Mouse (Mus musculus): ENCODE data around the gene Gatad2b. TPM values are rescaled to one million over a fixed set of nuclear protein-coding genes. Genes with fewer than 3 reads are reported as not detected.

The Gatad2b gene
- polyA plus RNA-seq, 1 experiment from 2014 or later = 10.4 TPM

DNA sequence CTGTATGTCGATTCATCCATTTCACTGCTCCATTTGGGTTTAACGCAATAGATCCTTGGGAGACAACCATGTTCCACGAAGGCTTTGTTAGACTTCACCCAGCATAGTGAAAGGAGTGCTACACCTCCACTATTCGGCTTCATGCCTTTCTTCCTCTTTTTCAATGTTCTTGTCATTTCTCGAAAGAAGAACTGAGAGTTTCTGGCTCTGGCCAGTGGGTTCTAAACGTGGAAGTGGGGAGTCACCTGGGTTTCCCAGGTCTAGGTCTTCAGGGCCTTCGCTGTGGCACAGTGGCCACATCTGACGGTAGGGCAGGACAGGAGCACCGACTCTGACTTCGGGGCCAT, 28.3 kb upstream of the Gatad2b start:
- Histone ChIP-seq H3K27ac (ENCODE audit: low read depth, low read length) (peak overlapping the region; percentile 87; the same call in 1 of the 2 replicates), H3K9ac (ENCODE audit: low read length) (peak overlapping the region; percentile 97), H3K4me3 (ENCODE audit: low read depth, low read length) (peak overlapping the region; percentile 95), H3K4me2 (peak overlapping the region; percentile 88), H3K9me3 (ENCODE audit: control insufficient read depth, low read length) (no peaks in the 10 kb centered on the region), H3K36me3 (ENCODE audit: control insufficient read depth, insufficient read depth, low read length) (peaks cover 18% of the 10 kb centered on the region), H3K27me3 (ENCODE audit: control insufficient read depth, insufficient read depth, low read length) (no peaks in the 10 kb centered on the region), H3K4me1 (ENCODE audit: control insufficient read depth, insufficient read depth, low read length) (peaks cover 11% of the 10 kb centered on the region)
- DNase-seq (ENCODE audit: low spot score, missing footprints) = peak; percentile 92
- ATAC-seq (ENCODE audit: low FRiP score) = no peak
- 37% methylated on average over 10 of the region's 10 CpGs for whole genome bisulfite sequencing

DNA sequence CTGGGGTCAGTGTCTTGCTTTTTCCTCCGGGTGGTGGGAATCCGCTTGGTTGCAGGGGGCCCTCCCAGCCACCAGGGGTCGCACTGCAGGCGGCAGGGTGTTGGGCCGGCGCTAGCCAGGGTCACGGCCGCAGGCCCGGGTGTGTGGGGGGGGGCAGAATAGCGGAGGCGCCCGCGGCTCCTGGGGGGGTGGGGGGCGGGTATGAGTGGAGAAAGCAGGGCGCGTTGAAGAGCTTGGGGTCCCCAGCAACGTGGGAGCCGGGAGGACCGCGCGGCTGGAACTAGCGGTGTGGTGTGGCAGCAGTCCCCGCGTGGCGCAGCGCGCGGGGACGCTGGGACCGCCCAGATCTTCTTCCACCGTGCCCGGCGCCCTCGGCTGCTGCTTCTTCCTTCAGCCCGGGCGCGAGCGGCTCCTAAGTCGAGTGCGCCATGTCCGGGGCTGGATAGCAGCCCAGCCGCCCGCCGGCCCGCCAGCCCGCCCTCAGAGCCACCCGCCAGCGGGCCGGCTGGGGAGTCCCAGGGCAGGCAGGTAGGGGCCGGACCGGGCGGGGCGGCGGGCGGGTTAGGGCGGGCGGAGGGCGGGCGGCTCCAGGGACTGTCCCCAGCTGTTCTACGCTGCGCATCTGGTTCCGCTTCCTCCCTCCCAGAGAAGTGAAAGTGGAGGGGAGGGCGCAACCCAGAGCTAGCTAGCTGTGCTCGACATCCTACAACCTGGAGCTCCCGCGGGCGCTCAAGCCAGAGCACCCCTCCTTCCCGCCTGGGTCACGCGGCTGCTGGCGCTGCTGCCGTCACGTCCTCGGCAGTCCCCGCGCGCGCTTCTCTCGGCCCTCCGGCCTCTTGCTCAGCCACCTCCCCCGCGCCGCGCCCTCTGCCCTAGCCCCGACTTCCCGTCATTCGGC, 27.7 kb upstream of the Gatad2b start, which contains the start of gene Dennd4b:
Gene Dennd4b, plus strand, starts transcription at position 152 of the 898 bp plus-strand sequence.
- Histone ChIP-seq H3K36me3 (ENCODE audit: control insufficient read depth, insufficient read depth, low read length) (peaks cover 18% of the 10 kb centered on the region), H3K4me3 (ENCODE audit: low read depth, low read length) (peak within 1 kb of the TSS; percentile 95), H3K9ac (ENCODE audit: low read length) (peak within 1 kb of the TSS; percentile 97), H3K27me3 (ENCODE audit: control insufficient read depth, insufficient read depth, low read length) (no peaks in the 10 kb centered on the region), H3K4me1 (ENCODE audit: control insufficient read depth, insufficient read depth, low read length) (peaks cover 11% of the 10 kb centered on the region), H3K9me3 (ENCODE audit: control insufficient read depth, low read length) (no peaks in the 10 kb centered on the region), H3K4me2 (peak within 1 kb of the TSS; percentile 88), H3K27ac (ENCODE audit: low read depth, low read length) (peak within 1 kb of the TSS; percentile 87)
- DNase-seq (ENCODE audit: low spot score, missing footprints) = peak; percentile 99
- peak; percentile 84 for ATAC-seq (ENCODE audit: low FRiP score)
- WGBS = under 1% methylated on average over 61 of the region's 87 CpGs

- Histone ChIP-seq H3K4me3 (ENCODE audit: low read depth, low read length) (peak overlapping the region; percentile 95), H3K9me3 (ENCODE audit: control insufficient read depth, low read length) (no peaks in the 10 kb centered on the region), H3K4me1 (ENCODE audit: control insufficient read depth, insufficient read depth, low read length) (peaks cover 11% of the 10 kb centered on the region), H3K27me3 (ENCODE audit: control insufficient read depth, insufficient read depth, low read length) (no peaks in the 10 kb centered on the region), H3K27ac (ENCODE audit: low read depth, low read length) (peak overlapping the region; percentile 87), H3K36me3 (ENCODE audit: control insufficient read depth, insufficient read depth, low read length) (peaks cover 14% of the 10 kb centered on the region), H3K4me2 (peak overlapping the region; percentile 88), H3K9ac (ENCODE audit: low read length) (peak overlapping the region; percentile 97)
- DNase-seq (ENCODE audit: low spot score, missing footprints) (no peak), ATAC-seq (ENCODE audit: low FRiP score) (peak; percentile 47)
- 28% methylated on average over 16 of the region's 16 CpGs for WGBS
Measured at GRCm38 (mm10) chr3:90265932-90266741, 26.8 kb upstream of the Gatad2b start.

DNA sequence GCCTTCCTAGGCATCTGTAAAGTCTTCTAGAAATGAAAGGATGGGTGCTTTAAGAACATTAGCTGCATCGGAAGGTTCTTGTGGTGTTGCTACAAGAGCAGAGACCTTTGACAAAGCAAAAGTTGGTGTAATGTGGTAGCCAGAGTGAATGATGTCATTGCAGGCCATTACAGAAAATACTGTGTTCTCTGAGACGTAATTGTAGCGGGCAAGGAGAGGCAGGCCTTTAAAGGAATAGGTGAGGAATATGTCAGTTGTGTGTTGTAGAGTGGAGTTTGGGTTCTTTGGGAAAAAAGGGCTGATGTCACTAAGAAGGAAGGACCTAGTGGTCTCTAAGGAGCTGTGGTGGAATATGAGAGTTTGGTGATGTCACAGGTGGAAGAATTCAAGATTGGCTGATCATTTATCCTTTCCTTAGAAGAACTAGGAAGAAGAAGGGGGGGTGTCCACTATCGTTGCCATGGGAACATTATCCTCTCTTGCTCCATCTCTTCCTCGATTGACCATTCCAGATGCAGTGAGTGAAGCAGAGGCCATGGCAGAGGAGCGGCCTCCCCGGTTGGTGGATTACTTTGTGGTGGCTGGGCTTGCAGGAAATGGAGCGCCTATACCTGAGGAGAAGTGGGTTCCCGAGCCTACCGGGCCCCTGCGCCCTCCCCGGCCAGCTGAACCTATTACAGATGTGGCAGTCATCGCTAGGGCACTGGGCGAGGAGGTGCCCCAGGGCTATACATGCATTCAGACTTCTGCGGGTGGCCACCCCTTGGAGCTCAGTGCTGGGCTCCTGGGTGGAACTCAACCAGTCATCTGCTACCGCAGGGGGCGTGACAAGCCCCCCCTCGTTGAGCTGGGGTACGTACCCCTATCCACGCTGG, 25.8 kb upstream of the Gatad2b start:
- no peak overlapping the region for H3K4me3 ChIP-seq (ENCODE audit: low read depth, low read length)
- H3K9me3 ChIP-seq (ENCODE audit: control insufficient read depth, low read length) = no peaks in the 10 kb centered on the region
- no peak overlapping the region for H3K9ac ChIP-seq (ENCODE audit: low read length)
- DNase-seq (ENCODE audit: low spot score, missing footprints) = no peak
- H3K27me3 ChIP-seq (ENCODE audit: control insufficient read depth, insufficient read depth, low read length) = no peaks in the 10 kb centered on the region
- no peak for ATAC-seq (ENCODE audit: low FRiP score)
- no peak overlapping the region for H3K27ac ChIP-seq (ENCODE audit: low read depth, low read length)
- 88% methylated on average over 20 of the region's 20 CpGs for WGBS
- peaks cover 8% of the 10 kb centered on the region for H3K36me3 ChIP-seq (ENCODE audit: control insufficient read depth, insufficient read depth, low read length)
- H3K4me2 ChIP-seq = no peak overlapping the region
- peaks cover 11% of the 10 kb centered on the region for H3K4me1 ChIP-seq (ENCODE audit: control insufficient read depth, insufficient read depth, low read length)

DNA sequence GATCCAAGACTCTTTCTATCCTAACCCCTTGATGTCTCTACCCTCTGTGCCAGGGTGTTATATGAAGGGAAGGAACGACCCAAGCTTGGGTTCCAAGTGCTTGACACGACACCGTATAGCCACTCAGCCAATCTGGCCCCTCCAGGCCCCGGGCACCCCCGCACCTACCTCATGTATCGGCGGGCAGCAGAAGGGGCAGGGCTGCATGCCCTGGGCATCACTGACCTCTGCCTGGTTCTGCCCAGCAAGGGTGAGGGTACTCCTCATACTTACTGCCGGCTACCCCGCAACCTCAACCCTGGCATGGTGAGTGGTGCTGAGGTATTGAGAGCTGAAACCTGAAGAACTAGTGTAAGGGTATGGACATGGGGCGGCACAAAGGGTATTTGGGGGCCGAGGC, 24.8 kb upstream of the Gatad2b start:
- DNase-seq (ENCODE audit: low spot score, missing footprints) (no peak), ATAC-seq (ENCODE audit: low FRiP score) (no peak)
- 97% methylated on average over 11 of the region's 11 CpGs for WGBS
- no peaks in the 10 kb centered on the region for H3K27me3 ChIP-seq (ENCODE audit: control insufficient read depth, insufficient read depth, low read length)
- H3K9me3 ChIP-seq (ENCODE audit: control insufficient read depth, low read length) = no peaks in the 10 kb centered on the region
- peaks cover 7% of the 10 kb centered on the region; the same call in 1 of the 2 replicates for H3K36me3 ChIP-seq (ENCODE audit: control insufficient read depth, insufficient read depth, low read length)
- peaks cover 11% of the 10 kb centered on the region for H3K4me1 ChIP-seq (ENCODE audit: control insufficient read depth, insufficient read depth, low read length)
- H3K4me3 ChIP-seq (ENCODE audit: low read depth, low read length) = no peak overlapping the region
- no peak overlapping the region for H3K9ac ChIP-seq (ENCODE audit: low read length)
- no peak overlapping the region for H3K4me2 ChIP-seq
- no peak overlapping the region for H3K27ac ChIP-seq (ENCODE audit: low read depth, low read length)

GRCm38 (mm10) chr3:90268971-90269370, 24.0 kb upstream of the Gatad2b start:
- Histone ChIP-seq H3K36me3 (ENCODE audit: control insufficient read depth, insufficient read depth, low read length) (peaks cover 10% of the 10 kb centered on the region; the same call in 1 of the 2 replicates), H3K27me3 (ENCODE audit: control insufficient read depth, insufficient read depth, low read length) (no peaks in the 10 kb centered on the region), H3K4me1 (ENCODE audit: control insufficient read depth, insufficient read depth, low read length) (peaks cover 11% of the 10 kb centered on the region), H3K4me2 (no peak overlapping the region), H3K27ac (ENCODE audit: low read depth, low read length) (no peak overlapping the region), H3K9ac (ENCODE audit: low read length) (no peak overlapping the region), H3K4me3 (ENCODE audit: low read depth, low read length) (no peak overlapping the region), H3K9me3 (ENCODE audit: control insufficient read depth, low read length) (no peaks in the 10 kb centered on the region)
- DNase-seq (ENCODE audit: low spot score, missing footprints) (no peak), ATAC-seq (ENCODE audit: low FRiP score) (no peak)
- 86% methylated on average over 16 of the region's 16 CpGs for WGBS

DNA sequence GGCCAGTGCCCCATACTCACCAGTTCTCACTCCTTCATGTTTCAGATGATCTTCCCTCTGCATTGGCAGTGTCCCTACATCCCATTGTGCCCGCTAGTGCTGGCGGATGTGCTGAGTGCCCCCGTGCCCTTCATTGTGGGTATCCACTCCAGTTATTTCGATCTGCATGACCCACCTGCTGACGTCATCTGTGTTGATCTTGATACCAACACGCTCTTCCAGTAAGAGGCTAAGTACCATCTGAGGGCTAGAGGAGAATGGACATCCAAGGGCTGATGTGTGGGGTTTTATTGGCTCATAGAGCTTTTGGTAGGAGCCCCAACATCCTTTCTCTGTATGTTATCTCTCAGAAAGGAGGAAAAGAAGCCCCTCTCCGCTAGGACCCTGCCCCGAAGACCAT, 22.2 kb upstream of the Gatad2b start:
- no peak overlapping the region for H3K4me3 ChIP-seq (ENCODE audit: low read depth, low read length)
- H3K27ac ChIP-seq (ENCODE audit: low read depth, low read length) = no peak overlapping the region
- H3K4me1 ChIP-seq (ENCODE audit: control insufficient read depth, insufficient read depth, low read length) = peaks cover 8% of the 10 kb centered on the region
- H3K9me3 ChIP-seq (ENCODE audit: control insufficient read depth, low read length) = no peaks in the 10 kb centered on the region
- H3K36me3 ChIP-seq (ENCODE audit: control insufficient read depth, insufficient read depth, low read length) = peaks cover 10% of the 10 kb centered on the region; the same call in 1 of the 2 replicates
- no peak overlapping the region for H3K9ac ChIP-seq (ENCODE audit: low read length)
- H3K4me2 ChIP-seq = no peak overlapping the region
- ATAC-seq (ENCODE audit: low FRiP score) (no peak), DNase-seq (ENCODE audit: low spot score, missing footprints) (no peak)
- 90% methylated on average over 8 of the region's 8 CpGs for WGBS
- no peaks in the 10 kb centered on the region for H3K27me3 ChIP-seq (ENCODE audit: control insufficient read depth, insufficient read depth, low read length)

GRCm38 (mm10) chr3:90272170-90272569, 20.8 kb upstream of the Gatad2b start:
- H3K9ac ChIP-seq (ENCODE audit: low read length) = no peak overlapping the region
- H3K27me3 ChIP-seq (ENCODE audit: control insufficient read depth, insufficient read depth, low read length) = no peaks in the 10 kb centered on the region
- H3K4me3 ChIP-seq (ENCODE audit: low read depth, low read length) = no peak overlapping the region
- H3K36me3 ChIP-seq (ENCODE audit: control insufficient read depth, insufficient read depth, low read length) = peaks cover 13% of the 10 kb centered on the region; the same call in 1 of the 2 replicates
- H3K27ac ChIP-seq (ENCODE audit: low read depth, low read length) = no peak overlapping the region
- no peak for ATAC-seq (ENCODE audit: low FRiP score)
- WGBS = 79% methylated on average over 9 of the region's 9 CpGs
- DNase-seq (ENCODE audit: low spot score, missing footprints) = no peak
- H3K4me2 ChIP-seq = no peak overlapping the region
- no peaks in the 10 kb centered on the region for H3K9me3 ChIP-seq (ENCODE audit: control insufficient read depth, low read length)
- H3K4me1 ChIP-seq (ENCODE audit: control insufficient read depth, insufficient read depth, low read length) = no peaks in the 10 kb centered on the region
